Mouse (Mus musculus) embryo, embryonic 11 days (tissue): ENCODE measurements around the gene Stat4.
"Not testable (repeated sequence)": the region's sequence is repeated elsewhere in the genome, so short reads cannot be mapped to it uniquely, and the experiment has no call there.

Experiments used
- DNase-seq: peaks from one replicate; pipeline ENCODE4 v3.0.0-alpha.2; 2015

Stat4 gene

GRCm38 (mm10) chr1:52034816-52035752 lies 48.1 kb downstream of the Stat4 start:
- DNase-seq: no peak

- DNase-seq: no peak
Observed at GRCm38 (mm10) chr1:52039151-52039550, 52.2 kb downstream of the Stat4 start.

GRCm38 (mm10) chr1:52039626-52040025 lies 52.7 kb downstream of the Stat4 start:
- DNase-seq: no peak

GRCm38 (mm10) chr1:52040366-52041061 lies 53.6 kb downstream of the Stat4 start:
- no peak for DNase-seq

GRCm38 (mm10) chr1:52043191-52043590 lies 56.2 kb downstream of the Stat4 start:
- no peak for DNase-seq

GRCm38 (mm10) chr1:52046891-52047290 lies 59.9 kb downstream of the Stat4 start:
- not testable (repeated sequence) for DNase-seq

- no peak for DNase-seq
Observed at GRCm38 (mm10) chr1:52048711-52049110, 61.8 kb downstream of the Stat4 start.

GRCm38 (mm10) chr1:52049827-52050226 lies 62.9 kb downstream of the Stat4 start:
- DNase-seq: no peak

- DNase-seq: no peak
Observed at GRCm38 (mm10) chr1:52051542-52051941, 64.6 kb downstream of the Stat4 start.

- DNase-seq: no peak
Observed at GRCm38 (mm10) chr1:52052910-52053309, 66.0 kb downstream of the Stat4 start.

- no peak for DNase-seq
Observed at GRCm38 (mm10) chr1:52055947-52056346, 69.0 kb downstream of the Stat4 start.

- no peak for DNase-seq
Observed at GRCm38 (mm10) chr1:52057153-52057552, 70.2 kb downstream of the Stat4 start.

- DNase-seq: no peak
Observed at GRCm38 (mm10) chr1:52066276-52066675, 79.3 kb downstream of the Stat4 start.

- no peak for DNase-seq
Observed at GRCm38 (mm10) chr1:52066694-52067093, 79.7 kb downstream of the Stat4 start.

GRCm38 (mm10) chr1:52079724-52080367 lies 92.9 kb downstream of the Stat4 start:
- DNase-seq: peak; percentile 54

- DNase-seq: no peak
Observed at GRCm38 (mm10) chr1:52080375-52080774, 93.4 kb downstream of the Stat4 start.

GRCm38 (mm10) chr1:52086236-52086635 lies 99.3 kb downstream of the Stat4 start:
- peak; percentile 22 for DNase-seq

GRCm38 (mm10) chr1:52087128-52087527 lies 100.2 kb downstream of the Stat4 start:
- no peak for DNase-seq

- DNase-seq: no peak
Observed at GRCm38 (mm10) chr1:52088634-52089033, 101.7 kb downstream of the Stat4 start.

GRCm38 (mm10) chr1:52098618-52099232 lies 111.8 kb downstream of the Stat4 start:
- DNase-seq: peak; percentile 66

- DNase-seq: peak; percentile 18
Observed at GRCm38 (mm10) chr1:52100496-52100895, 113.5 kb downstream of the Stat4 start.

- no peak for DNase-seq
Observed at GRCm38 (mm10) chr1:52102795-52103194, 115.8 kb downstream of the Stat4 start.

GRCm38 (mm10) chr1:52107206-52107605 lies 120.3 kb downstream of the Stat4 start:
- no peak for DNase-seq
